Mouse (Mus musculus) spleen, adult 18-20 months (tissue): ENCODE results near the gene Dab1.

Experiments used
- DNase-seq, 2 experiments: peaks; one replicate each; pipeline ENCODE4 v3.0.0; 2022; ENCODE audit warnings: mixed read lengths in 2 of 2

The Dab1 gene

DNA sequence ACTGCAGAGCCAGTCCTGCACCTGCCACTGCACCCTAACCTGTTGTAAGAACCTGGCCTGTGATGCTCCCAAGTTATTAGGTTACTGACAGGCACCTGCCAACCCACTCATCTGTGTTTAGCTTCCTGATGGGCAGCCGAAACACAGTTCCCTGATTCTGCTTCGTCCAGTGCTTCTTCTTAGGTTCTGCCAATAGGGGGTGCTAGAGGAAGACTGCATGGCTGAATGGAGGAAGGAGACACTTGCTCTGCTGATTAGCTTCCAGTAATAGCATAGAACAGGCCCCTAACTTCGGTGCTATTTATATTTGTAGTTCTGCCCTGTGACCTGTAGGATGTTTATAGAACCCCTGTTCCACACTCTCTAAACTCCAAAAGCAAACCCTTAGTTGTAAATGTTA lies 83.0 kb downstream of the Dab1 start:
- DNase-seq, result no peak

DNA sequence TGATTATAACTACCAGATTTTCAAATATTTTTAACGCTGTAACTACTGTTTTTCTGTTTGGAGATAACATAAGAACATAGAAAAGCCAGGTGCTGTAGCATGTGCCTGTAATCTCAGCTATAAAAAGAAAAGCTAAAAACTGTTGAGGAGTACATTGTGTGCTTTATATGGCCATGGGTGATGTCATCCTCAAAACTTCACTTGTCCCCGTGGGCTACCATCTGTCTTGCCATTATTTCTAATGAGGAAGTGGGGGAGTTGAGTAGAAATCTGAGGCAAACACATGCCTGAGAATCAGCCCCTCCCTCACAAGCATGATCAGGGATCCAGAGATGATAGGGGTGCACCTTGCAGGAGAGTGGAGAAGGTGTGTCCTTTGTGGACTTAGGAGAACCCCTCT lies 85.3 kb downstream of the Dab1 start:
- DNase-seq, result no peak

DNA sequence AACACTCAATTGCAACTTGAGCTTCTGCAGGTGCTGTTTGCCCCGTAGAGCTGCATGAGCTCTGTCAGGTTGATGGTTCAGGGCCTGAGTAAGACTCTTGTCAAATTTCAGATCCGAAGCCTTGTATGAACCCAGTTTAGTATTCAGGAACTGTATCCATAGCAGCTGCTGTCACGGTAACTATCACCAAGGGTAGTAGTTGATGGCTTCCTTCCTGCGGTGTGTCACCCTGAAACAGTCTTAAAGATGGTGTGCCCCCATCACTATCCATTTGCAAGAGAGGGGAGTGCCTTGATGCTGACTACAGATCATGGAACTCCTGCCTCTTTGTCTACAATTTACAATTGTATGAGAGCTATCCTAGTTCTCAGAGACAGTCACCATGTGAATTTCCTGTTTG lies 87.3 kb downstream of the Dab1 start:
- DNase-seq, result no peak

DNA sequence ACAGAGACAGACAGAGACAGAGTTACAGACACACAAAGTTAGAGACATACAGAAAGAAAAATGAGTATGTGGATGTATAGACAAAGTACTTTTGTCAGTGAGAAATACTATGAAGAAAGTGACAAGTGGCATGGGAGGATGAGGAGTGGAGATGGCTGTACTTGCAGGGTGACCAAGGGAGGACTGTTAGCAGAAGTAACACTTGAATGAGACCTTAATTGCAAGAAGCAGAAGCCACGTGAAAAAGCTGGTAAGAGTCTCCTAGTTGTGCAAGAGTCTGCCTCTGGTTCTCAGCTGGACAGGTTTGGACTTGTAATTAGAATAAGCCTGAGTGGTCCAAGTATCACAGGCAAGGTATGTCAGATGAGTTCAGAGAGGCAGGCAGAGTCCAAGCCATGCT lies 88.0 kb downstream of the Dab1 start:
- DNase-seq, result no peak

DNA sequence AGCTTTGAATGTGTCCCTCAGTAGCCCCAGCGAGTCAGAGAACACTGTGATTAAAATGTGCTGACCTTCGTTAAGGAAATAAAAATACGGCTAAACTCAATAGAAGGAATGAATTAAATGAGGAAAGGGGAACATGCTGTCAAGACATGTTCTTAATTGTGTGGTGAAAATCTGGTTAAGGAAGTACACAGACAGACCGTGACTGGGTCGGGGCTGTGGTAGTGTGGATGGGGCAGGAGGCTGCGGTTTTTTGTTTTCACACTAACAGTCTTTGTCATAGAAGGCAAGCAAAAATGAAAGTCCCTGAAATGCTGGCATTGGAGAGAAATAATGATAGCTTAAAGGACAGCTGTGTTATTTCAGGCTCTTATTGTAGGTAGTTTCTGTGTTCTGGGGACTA lies 92.2 kb downstream of the Dab1 start:
- no peak for DNase-seq

DNA sequence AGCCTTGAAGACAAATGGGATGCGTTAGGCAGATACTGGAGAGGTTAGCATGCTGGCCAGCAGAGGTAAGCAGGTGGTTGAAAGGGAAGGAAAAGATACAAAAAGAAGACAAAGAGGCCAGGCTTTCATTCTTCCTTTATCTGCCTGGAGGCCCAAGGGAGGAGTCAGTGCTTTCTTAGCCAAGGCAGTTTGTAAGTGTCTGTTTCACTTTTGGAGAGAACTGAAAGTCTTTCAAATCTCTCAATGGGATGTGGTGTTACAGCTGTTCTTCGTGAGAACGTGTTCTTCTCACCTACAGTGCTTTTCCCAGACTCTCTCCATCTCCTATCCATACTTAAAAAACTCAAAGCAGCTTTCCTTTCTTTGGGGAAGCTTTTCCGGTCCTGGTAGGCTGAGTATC lies 94.8 kb downstream of the Dab1 start:
- no peak for DNase-seq

DNA sequence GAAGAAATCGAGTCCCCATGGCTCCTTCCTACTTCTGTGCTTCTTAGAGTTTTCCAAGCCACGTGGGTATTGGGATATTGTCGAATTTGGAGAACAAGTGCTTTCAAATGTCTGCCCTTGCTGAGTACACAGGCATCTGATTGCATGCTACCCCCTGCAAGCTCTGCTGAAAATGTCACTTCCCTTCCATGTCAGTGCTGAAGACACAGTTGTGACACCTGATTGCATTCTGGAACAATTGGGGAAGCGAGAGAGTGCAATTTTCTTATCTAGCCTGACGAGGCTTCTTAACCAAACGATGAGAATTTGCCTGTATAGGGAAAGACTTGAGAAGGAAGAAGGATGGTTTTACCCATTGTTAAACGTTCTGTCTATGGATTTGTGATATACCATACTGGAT lies 95.8 kb downstream of the Dab1 start:
- DNase-seq, result no peak

DNA sequence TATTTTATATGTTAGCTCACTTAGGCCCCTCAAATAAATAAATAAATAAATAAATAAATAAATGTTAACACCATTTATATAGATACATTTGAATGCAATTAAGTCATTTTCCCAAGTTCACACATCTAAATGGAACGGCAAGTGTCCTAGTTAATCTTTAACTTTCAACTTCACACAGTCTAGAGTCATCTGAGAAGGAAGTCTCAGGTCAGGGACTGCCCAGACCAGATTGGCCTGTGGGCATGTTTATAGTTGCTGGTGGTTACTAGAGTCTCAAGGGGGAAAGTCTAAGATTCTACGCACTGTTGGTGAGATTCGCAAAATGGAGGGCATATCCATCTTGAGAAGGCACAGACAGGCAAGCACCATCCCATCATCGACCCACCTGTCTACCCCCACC lies 96.4 kb downstream of the Dab1 start:
- DNase-seq, result no peak

DNA sequence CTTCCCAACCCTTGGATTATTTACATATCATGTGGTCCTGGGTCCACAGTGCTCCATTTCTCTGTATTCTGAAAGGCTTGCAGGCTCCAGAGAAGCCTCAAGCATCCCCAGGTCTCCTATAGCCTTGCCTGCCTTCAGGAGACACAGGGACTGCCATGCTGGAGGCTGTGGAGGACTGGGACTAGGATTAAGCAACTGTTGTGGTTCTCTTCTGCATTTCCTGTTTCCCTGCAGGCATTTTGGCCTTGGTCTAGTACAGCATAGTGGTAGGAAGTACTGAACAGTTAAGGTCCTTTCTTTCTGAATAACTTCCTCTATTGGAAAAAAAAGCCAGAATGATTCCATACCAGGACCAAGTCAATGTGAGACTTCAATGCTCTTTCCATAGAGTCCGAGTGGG lies 103.6 kb downstream of the Dab1 start:
- no peak for DNase-seq

DNA sequence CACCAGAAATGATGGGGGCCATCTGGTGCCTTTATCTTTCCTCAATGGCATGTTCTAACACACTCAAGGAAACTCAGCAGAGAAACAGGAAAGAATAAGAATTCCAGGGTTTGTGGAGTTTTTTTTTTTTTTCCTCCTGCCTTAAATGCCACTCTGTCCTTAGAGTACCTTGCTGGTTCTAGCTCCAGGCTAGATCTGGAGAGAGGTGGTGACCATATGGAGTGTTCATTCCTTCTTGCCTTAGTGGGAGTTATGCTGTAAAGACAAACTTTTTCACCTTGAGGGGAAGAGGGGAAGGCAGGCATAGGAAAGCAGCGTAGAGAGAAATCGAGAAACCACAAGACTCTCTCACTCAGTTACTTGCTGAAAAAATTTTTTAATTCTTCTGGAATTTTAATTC lies 107.3 kb downstream of the Dab1 start:
- no peak for DNase-seq

DNA sequence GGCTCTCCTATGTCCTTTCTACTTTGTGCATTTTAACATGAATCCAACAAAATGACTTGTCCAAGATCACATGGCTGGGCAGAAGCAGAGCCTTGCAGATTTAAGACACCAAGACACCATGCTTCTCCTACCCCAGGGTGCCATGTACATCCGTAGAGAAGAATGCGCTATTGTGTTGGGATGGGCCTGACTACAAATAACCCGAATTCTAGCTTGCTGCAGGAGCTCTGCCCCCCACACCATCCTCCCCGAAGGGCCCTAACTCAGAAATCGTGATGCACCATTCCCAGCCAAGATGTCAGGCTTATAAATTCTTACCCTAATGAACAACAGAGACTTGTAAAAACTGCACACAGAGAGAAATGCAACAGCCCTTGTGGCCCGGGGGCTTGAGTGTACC lies 118.0 kb downstream of the Dab1 start:
- DNase-seq, result no peak

DNA sequence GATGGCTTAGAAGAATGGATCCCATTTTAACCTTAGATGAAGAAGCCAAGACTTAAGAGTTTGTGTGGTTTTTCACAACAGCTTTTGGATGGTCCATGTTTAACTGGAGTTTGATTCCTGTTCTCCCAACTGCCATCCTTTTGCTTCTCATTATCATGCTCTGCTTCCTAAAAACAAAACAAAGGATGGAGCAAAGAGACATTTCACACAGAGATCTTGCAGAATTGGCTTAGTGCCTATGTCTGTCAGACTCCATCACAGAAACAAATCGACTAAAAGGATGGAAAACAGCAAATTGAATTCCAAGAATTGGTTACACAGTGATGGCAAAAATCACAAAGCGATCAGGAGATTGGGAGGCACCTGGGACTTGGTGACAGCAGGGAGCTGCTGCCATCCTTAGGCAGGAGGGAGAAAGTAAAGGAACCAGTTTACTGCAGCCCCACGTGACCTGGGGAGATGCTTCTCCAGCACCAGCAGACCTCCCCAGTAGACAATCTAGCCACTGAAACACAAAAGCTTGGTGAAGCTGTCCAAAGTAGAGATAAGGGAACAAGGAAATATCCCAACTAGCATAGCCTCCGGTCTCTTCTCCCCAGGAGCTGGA lies 132.2 kb downstream of the Dab1 start:
- DNase-seq, result no peak

DNA sequence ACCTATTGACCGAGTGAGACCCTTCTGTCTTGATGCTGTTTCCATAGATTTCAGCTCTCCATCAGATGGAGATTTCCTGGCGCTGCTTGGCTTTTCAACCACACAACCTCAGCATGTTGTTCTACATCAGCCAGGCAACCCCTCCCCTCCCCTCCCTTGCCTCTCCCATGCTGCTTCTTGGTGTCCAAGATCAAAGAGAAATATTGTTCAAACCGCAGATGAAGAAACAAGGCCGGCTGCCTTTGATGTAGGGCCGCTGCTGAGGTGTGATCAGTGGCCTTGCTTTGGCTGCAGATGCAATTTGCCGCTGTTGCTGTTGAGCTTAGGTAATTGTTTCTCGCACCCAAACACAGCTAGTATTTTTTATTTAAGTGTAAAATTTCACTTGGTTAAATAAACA lies 135.4 kb downstream of the Dab1 start:
- DNase-seq, result no peak

DNA sequence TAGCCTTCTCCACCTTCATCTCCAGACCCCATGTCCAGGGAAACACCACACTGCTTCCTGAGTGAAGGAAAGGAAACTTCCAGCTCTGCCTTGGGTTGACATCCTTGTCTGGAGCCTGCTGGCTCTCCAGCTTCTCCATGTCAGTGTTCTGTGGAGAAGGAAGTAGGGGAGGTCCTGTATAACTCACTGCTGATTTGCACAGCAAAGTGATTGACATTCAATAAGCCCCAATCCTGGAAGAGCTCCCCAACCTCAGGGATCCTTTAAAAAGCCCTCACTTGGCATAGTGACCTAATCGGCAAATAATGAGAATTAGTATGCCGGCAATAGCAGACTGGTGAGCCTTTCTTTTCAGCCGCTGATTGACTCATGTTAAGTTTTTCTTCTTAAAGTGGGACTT lies 138.1 kb downstream of the Dab1 start:
- DNase-seq, result no peak

DNA sequence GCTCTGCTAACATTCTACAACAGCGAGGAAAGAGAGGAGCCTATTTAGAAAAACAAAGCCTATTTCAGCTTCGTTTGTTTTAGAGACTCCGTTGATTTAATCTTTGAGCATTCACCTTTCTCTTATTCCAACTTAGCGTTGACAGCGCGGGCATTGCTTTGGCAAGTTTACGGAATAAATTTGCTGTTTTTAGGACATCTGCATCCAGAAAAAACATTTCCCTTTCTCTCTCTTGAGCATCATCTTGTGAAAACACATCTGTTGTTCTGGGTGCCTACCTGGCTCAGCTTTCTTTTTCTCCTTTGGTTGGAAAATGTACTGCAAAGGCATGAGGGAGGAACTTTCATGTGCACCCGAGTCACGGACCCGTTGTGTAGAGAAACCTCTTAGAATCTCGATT lies 143.3 kb downstream of the Dab1 start:
- no peak for DNase-seq

DNA sequence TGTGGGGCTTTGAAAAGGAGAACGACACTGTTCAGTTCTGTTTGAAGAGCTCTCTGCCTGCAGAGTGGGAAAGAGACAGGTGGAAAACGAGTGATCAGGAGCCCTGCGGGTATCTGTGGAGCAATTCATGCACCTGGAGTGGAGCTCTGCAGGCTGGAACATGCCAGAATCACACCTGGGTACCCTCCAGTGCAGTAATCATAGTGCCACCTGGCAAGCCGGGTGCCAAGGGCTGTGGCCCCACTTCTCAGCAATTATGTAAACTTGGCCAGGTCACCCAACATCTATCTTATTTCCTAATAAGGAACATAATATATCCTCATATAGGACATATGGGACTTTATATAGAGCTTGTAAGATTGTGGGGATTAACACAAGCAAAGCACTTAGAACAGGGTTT lies 156.6 kb downstream of the Dab1 start:
- no peak for DNase-seq

DNA sequence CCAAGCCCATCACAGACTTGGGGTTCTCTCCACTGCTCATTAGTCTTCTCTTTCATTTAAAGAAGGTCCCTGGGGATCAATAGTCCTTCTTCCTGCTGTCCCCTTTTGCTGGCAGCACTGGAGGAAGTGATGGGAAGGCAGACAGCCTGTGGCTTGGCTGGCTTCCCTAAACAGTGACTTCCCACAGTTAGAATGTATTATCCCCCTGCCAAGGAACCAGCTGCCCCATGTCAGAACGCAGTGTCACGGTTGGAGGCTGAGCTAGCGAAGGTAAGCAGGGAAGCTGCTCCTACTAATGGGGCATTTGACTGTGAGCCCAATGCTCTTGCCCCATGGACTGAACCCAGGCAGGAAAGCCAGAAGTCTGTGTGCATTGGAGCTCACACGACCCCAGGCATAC lies 162.2 kb downstream of the Dab1 start:
- DNase-seq, result peak in 1 of 2 experiments; percentile 5

DNA sequence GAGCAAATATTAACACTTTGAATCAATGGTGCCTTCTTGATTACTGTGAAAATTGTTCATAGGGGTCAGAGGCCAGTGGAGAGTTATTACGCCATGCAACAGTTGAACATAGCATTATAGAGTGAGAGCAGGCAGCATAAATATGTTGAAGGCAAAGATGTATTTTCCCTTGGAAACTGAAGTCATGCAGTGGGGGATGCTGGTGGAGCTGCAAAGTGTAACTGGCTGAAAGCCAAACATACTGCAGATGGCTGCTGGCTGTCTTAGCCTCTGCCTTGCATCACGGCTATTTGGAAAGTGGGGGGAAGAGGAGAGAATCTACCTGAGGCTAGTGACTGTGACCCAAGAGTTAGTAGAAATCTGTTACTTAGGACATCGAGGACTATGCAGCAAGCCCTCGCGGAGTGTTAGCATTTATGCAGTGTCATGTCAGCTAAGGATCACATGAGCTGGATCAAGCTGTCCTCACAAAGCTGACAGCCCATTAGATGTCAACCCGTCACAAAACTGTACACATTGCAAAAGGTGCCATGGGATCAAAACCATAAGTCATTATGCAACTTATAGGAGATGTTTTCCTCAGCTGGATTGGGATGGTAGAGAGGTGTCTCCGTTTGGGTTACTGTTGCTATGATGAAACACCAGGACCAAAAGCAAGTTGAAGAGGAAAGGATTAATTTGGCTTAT lies 164.5 kb downstream of the Dab1 start:
- DNase-seq, result no peak

DNA sequence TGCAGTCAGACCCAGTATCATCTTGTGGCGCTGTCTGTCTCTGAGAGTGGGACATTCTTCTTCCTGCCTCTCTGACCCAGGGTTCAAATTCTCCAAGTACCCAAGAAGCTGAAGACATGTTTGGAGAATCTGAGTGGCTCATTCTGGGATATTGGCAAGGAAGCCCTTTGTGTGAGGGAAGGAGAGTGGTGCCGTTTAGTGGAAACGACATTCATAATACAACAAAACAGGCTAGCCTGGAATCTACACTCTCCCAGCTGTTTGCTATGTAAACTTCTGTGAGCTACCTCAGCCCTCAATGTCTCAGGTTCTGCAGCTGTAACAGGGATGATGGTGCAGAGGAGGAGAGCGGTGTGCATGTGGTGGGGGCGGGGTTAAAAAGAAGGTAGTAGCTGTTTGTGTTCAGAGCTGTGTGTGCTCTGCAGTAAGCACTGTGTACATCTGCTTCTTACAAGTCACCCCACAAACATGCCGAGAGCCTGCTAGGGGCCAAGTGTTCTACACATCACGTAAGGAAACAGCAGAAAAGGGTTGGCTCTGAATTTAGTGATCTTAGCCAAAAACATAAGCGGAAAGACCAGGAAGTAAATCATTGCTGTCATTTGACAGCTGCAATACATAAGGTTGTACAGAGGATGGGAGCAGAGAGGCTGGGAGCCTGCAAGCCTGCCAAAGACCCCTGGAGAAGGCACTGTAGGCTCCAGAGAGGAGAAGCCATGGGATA lies 174.6 kb downstream of the Dab1 start:
- DNase-seq, result no peak

DNA sequence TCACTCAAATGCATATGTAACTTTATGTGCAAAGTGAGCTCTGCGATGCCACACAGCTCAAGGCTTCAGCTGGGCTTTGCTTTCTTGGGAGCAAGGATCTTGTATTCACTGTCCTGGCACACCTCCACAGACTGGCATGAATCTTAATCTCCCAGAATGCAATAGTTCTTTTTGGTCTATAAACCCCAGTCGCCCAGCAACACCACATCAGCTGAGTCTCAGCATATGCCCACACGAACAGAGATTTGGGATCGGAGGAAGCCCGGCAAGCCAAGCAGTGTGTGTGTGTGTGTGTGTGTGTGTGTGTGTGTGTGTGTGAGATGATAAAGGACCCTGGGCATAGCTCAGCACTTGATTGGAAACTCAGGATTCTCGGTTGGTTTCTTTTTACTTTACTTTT lies 177.3 kb downstream of the Dab1 start:
- no peak for DNase-seq

DNA sequence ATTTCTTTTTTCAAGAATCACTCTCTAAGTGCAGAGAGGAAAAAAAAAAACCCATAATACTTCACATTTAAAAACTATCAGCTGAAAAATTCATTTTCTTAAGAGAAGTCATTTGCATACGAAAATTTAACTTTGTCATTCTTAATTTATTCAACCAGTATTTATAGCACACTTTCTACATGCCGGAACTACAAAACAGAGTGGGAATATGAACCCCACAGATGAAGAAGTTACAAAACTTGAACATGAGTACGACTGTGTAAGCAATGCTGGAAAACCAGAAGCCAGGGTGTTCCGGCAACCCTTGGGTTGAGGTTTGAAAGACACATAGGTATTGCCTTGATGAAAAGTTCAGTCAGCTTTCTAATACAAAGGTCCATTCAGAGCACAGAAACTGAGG lies 183.3 kb downstream of the Dab1 start:
- no peak for DNase-seq

DNA sequence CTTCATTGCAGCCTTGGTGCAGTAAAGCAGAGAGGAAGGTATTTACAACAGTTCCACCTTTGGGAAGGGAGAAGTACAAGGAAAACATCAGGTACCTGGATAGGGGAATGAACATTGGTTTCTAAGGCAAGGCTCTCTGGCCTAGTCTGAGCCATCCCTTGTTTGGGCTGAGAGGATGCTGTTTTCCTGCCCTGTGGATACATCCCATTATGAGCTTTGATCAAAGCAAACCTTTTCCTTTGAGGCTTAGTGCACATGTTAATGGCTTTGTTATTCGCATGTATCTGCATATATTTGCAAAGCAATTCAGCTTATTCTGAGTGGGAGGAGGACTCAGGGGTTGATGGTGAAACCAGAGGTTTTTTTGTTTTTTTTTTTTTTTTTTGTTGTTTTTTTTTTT lies 185.3 kb downstream of the Dab1 start:
- no peak for DNase-seq

DNA sequence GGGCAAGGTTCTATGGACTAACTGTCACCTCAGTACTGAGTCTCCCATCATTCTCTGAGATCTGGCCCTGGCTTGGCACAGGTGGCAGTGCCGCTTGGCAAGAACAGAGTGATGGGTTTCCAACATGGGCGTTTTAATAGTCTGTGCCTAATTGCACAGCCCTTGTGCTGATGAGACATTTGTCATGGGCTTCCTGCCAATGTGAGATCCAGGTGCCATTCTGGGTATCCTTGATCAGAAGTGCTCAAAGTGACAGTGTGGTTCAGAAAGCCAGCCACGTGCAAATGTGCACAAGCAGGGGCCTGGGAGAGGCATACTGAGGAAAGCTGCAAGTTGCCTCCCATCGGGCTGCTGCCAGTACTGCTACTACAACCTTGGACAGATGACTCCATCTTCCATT lies 203.5 kb downstream of the Dab1 start:
- DNase-seq, result no peak

DNA sequence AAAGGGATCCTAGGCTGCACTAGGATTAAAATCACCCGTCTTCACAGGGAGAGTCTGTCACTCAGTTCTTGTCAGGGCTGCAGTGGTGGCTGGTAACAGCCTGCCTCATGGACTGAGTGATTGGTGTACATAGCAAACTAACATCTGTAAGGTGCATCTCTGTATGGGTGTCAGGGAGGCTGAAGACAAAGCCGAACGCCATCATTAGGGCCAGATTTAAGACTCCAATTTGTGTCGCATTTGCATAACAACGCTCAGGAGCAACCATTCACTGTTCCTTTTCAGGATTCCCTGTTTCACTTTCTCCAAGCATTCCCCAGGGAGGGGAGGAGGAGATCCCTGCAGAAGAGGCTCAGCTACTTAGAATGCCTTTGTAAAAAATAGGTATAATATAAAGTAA lies 219.2 kb downstream of the Dab1 start:
- no peak for DNase-seq

DNA sequence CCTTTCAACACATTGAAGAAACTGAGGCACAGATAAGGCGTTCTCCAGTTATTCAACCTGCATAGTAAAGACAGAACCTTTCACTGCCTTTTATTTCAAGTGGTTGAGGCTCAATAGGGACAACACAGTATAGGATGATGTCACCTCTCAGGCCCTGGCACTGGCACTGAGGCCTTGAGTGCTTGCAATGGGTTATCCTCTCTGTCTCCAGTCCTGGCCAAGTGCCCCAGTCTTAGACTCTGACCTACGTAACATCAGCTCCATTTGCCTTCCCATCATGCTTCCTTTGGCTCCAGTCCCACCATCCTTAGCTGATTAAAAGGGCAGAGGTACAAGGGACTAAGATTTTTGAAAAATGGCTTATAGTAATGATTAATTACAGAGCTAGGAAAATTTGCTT lies 220.4 kb downstream of the Dab1 start:
- DNase-seq, result no peak
